Mouse (Mus musculus) Patski (cell line): ENCODE measurements at regions not wholly inside any gene's neighbourhood (a gene's known extent, or its start where the extent isn't known, plus 50 kb on each side); places are given as distances from the start of the nearest gene placed in this dataset.

Experiments used
- ATAC-seq: fragments of 100-300 bp; one replicate; pipeline ENCODE4 v1.8.0; 2021
- CTCF ChIA-PET: fragments of 350-600 bp; sonication (Branson Sonifier 250); formaldehyde crosslinking; loops from one replicate; lab custom pipeline; 2022; ENCODE audit warnings: inconsistent platforms; lab: Charles Lee
- POLR2A ChIA-PET: fragments of 350-600 bp; sonication (Branson Sonifier 250); formaldehyde crosslinking; loops from one replicate; lab custom pipeline; 2022; ENCODE audit warnings: antibody characterized with exemption, inconsistent platforms; lab: Charles Lee
- DNase-seq: peaks from one replicate; pipeline ENCODE4 v3.0.0-alpha.2; 2011; ENCODE audit warnings: low read depth, low spot score
- H3K27me3 ChIP-seq: fragments of 371-371 bp; one replicate; pipeline ENCODE4 v1.5.1; 2021
- CTCF ChIP-seq: fragments of 100-300 bp; IDR thresholded peaks from one replicate; pipeline ENCODE4 v1.5.1; 2021
- in situ Hi-C: fragments of 300-500 bp; cut with MboI; formaldehyde crosslinking; loops from 3 replicates; pipeline ENCODE4 v1.11.1; 2018; ENCODE audit warnings: low pct_unique_long_range_greater_than_20kb, mixed read lengths

DNA sequence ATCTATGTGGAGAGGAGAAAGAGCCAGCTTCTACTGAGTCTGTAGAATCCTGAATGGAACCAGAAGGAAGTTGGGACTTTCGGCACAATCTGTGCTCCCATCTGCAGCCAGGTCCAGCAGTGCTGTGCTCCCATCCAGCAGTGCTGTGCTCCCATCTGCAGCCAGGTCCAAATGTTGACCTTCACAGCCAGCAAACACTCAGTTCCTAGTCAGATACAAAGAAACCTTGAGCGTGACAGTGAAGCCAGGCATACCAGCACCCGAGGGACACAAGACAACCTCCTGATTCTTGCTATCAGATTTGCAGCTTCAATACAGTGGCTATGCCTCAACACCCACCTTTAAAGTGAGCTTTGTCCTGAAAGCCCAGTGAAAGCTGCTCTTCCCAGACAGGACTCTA is 79.4 kb upstream of the Ajap1 start:
- ATAC-seq (no peak), DNase-seq (no peak)
- in situ Hi-C loops, result no loop called here
- ChIA-PET CTCF (no interaction called here), POLR2A (no interaction called here)
- TF ChIP-seq CTCF, result no peak
- H3K27me3 ChIP-seq, result no peaks in the 10 kb centered on the region

DNA sequence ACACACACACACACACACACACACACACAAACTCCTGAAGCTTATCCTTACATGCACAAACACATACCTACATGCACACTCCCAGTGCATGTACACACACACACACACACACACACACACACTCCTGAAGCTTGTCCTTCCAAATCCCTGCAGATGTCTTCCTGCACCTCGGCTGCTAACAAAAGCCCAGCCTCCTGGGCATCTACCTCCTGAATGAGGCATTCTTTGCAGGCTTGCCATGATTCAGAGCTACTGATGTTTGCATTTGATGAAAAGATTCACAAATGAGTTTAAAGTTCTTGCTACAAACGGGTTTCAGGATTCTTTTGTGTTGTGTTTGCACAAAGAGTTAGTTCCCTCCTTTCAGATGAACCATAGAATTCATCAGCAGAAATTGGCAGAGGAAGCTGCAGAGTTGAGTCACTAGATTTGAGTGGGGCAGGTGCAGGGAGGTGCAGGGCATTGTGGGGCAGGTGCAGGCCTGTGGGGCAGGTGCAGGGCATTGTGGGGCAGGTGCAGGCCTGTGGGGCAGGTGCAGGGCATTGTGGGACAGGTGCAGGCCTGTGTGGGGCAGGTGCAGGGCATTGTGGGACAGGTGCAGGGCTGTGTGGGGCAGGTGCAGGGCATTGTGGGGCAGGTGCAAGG is 84.8 kb upstream of the Ajap1 start:
- H3K27me3 ChIP-seq, result no peaks in the 10 kb centered on the region
- no peak for DNase-seq
- ChIA-PET CTCF (no interaction called here), POLR2A (no interaction called here)
- TF ChIP-seq CTCF, result no peak
- in situ Hi-C loops, result no loop called here
- ATAC-seq, result no peak

DNA sequence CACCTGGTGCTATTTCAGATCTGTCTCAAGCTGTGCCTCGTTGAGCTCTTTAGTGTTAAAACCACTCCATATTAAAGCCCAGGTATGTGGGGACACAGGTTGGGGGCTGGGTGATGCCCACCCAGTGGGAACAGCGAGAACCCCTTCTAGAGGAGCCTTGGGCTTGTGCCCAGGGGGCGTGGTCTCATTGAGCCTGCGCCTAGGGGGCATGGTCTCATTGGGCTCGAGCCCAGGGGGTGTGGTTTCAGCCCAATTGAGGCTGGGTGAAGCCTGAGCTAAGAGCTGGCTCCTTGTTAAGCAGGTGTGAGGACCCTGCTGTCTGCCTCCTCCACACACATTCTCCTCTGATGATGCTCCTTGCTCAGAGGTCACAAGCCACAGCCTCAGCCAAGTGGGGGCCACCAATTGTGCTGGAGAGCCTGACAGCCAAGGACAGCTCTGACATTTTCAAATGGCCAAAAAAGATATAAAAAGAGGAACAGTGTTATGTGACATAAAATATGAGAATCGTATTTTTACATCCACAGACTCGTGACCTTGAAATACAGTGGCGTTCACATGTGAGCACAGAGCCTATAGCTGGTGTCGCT is 90.7 kb upstream of the Ajap1 start:
- in situ Hi-C loops, result no loop called here
- DNase-seq, result no peak
- CTCF ChIA-PET, result no interaction called here
- H3K27me3 ChIP-seq, result no peaks in the 10 kb centered on the region
- no peak for ATAC-seq
- POLR2A ChIA-PET, result no interaction called here
- no peak for TF ChIP-seq CTCF

DNA sequence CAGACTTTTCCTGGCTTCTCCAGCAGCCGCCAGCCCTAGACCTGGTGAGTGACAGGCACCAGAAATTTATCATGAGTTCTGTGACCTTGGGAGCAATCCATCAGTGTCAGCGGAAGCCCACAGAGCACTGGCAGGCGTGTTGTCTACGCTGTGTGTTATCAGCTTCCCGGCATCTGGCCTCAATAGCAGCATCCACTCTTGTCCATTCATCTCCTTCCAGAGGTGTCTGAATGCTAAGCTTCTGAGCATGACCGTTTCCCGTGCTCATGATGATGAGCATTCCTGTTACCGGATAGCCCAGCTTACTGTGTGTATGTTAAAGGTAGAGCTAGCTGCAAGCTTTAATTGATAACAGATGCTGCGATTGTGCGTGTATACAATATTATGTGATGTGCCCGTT is 110.7 kb upstream of the Ajap1 start:
- in situ Hi-C loops, result no loop called here
- POLR2A ChIA-PET, result no interaction called here
- DNase-seq (no peak), ATAC-seq (no peak)
- H3K27me3 ChIP-seq, result no peaks in the 10 kb centered on the region
- CTCF ChIA-PET, result no interaction called here
- TF ChIP-seq CTCF, result no peak

DNA sequence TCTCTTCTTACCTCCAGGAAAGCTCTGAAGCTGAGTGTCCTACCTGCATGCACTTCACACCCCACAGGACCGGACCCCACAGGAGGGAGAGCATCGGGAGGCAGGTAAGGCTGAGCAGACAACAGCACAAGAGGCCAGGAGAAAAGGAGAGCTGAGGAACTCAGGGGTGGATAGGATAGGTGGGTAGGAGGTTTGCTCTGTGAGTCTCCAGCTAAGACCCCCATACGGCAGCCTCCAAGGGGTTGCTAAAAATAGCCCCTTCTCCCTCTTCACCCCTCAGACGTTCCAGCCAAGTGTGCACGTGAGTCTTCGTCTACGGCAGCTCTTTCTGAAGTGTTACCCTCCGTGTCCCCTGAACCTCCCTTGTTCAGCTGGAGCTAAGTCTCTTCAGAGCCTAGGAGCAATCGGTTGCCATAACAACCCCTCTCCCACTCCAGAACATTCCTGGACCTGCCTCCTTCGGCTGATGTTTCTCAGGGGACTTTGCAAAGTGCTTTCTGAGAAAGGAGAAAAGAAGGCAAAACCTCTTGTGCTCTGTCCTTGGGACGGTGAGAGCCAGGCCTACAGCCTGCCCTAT is 117.3 kb upstream of the Ajap1 start:
- no peaks in the 10 kb centered on the region for H3K27me3 ChIP-seq
- in situ Hi-C loops, result no loop called here
- no peak for ATAC-seq
- POLR2A ChIA-PET, result no interaction called here
- CTCF ChIA-PET, result no interaction called here
- no peak for TF ChIP-seq CTCF
- no peak for DNase-seq

DNA sequence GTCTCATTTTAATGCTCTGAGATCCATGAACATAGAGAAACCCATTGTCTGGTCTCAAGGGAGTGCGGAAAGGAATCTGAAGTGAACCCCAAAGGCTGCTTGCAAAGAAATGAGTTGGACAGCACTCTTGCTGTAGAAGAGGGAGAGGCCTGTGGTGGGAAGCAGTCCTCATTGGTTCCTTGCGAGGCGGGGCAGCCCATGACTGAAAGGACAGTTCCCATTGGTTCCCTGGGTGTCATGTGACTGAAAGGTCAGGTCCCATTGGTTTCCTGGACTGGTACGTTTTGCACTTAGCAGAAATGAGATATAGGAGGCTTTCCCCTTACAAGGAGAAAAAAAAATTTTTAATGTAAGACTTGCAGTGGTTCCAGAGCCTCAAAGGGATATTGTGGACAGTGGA is 119.9 kb upstream of the Ajap1 start:
- ChIA-PET POLR2A (no interaction called here), CTCF (no interaction called here)
- no peak for TF ChIP-seq CTCF
- no peak for ATAC-seq
- in situ Hi-C loops, result no loop called here
- DNase-seq, result no peak
- H3K27me3 ChIP-seq, result no peaks in the 10 kb centered on the region

DNA sequence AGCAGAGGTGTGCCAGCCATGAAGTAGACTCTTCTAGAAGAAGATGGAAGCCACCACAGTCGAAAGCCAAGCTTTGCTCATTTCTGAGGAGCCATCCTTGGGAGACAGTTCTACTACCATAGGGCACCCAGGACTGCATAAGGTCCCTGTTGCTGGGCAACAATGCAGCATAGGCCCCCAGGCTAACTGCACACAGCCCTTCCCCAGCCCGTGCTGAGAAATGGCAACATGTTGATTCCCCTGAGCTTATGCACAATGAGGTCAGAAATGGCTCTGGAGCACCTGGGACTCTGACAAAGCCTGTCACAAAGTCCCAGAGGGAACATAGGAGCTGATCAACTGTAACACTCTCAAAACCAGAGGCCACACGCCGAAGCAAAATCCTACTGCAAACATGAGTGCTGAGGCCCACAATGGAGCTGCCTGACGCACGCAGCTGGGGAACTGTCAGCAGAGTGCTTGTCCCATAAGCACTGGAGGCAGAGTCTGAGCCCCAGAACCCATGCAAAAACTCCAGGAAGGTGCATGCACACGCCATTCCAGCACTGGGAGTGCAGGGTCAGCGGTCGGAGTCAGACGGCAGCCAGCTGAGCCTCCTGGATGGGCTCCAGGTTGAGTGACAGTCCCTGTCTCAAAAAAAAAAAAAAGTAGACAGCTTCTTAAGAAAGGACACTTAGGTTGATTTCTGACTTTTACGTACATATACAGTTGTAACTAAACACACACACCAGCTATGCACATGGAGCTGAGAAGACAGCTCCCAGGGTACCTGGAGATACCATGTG is 120.6 kb upstream of the Ajap1 start:
- no peaks in the 10 kb centered on the region for H3K27me3 ChIP-seq
- no peak for ATAC-seq
- POLR2A ChIA-PET, result no interaction called here
- CTCF ChIA-PET, result no interaction called here
- in situ Hi-C loops, result no loop called here
- TF ChIP-seq CTCF, result no peak
- no peak for DNase-seq

DNA sequence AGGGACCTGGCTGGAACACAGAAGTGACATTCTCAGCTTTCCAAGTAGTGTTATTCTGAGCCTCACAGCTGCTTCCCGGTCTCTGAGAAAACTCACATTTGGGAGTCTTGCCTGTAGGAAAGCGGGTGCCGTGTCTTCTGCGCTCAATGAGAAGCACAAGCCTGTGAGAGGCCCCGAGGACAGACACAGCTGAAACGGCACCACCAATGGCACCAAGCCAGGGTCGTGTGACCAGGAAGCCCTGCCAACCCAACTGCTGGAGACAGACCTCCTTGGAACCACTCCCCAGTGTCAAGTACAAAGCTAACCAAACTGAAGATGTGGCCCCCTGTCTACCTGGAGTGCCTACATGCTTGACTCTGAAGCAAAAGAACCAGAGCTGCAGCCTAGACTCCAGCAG is 121.3 kb upstream of the Ajap1 start:
- ChIA-PET POLR2A (no interaction called here), CTCF (no interaction called here)
- DNase-seq (no peak), ATAC-seq (no peak)
- in situ Hi-C loops, result no loop called here
- no peaks in the 10 kb centered on the region for H3K27me3 ChIP-seq
- no peak for TF ChIP-seq CTCF

- ATAC-seq (no peak), DNase-seq (no peak)
- CTCF ChIA-PET, result no interaction called here
- no peak for TF ChIP-seq CTCF
- POLR2A ChIA-PET, result no interaction called here
- H3K27me3 ChIP-seq, result no peaks in the 10 kb centered on the region
- in situ Hi-C loops, result no loop called here
These were observed 122.3 kb upstream of the Ajap1 start for GRCm38 (mm10) chr4:153604695-153605485.

DNA sequence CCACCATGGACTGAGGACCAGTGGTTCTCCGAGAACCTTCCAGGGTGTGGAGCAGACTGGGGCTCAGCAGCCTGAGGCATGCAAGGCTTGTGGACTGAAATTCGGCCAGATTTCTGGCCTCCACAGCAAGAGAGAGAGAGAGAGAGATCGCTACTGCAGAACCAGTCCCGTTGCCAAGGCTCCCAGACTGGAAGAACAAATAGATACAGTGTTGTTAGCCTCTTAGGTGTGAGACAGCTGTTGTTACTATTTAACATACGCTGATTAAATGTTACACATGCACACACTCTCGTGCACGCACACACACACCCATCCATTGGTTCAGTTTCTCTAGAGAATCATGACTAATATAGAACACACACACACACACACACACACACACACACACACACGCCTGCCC is 133.4 kb upstream of the Ajap1 start:
- H3K27me3 ChIP-seq, result no peaks in the 10 kb centered on the region
- TF ChIP-seq CTCF, result no peak
- DNase-seq, result no peak
- ChIA-PET POLR2A (no interaction called here), CTCF (no interaction called here)
- ATAC-seq, result no peak
- in situ Hi-C loops, result no loop called here

- CTCF ChIA-PET, result no interaction called here
- no peak for TF ChIP-seq CTCF
- H3K27me3 ChIP-seq, result no peaks in the 10 kb centered on the region
- DNase-seq (no peak), ATAC-seq (no peak)
- POLR2A ChIA-PET, result no interaction called here
- in situ Hi-C loops, result no loop called here
These were observed 134.3 kb upstream of the Ajap1 start for GRCm38 (mm10) chr4:153616938-153617337.
